Mouse (Mus musculus): ENCODE results near the gene Rabl6.

Rabl6 gene

DNA sequence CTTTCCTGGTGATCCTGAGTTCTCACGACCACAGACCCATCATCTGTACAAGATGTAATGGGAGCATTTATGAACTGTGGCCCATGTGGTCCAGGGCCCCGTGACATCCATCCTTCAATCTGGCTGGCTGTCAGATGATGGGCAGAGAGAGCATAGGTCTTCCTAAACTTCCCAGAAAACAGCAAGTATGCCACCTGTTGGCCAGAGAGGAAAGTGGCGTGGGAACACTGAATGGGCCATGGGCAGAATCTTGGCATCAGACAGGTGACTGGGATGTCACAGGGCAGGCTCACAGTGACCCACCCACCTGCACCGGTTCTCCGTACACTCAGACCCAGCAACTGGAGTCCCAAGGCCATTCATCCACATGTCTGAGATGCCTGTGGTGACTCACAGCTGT is 57.1 kb downstream of the Rabl6 start:
- no peaks in the 10 kb centered on the region for H3K9me3 ChIP-seq (ENCODE audit: low read length)
- TF ChIP-seq NANOG (IDR thresholded peaks at IDR 0.05; ENCODE audit: borderline replicate concordance, low read length) (no peak), CTCF (conservative IDR thresholded peaks at IDR 0.05; ENCODE audit: low read length) (peak; percentile 54)

GRCm38 (mm10) chr2:25549021-25549991 is 59.0 kb downstream of the Rabl6 start:
- Histone ChIP-seq H3K4me3 (replicated peaks; ENCODE audit: low read length) (no peak overlapping the region), H3K9me3 (ENCODE audit: low read length) (no peaks in the 10 kb centered on the region), H3K36me3 (ENCODE audit: insufficient read depth, low read length) (peaks cover 9% of the 10 kb centered on the region), H3K4me1 (replicated peaks; ENCODE audit: low read depth, low read length) (peaks cover 28% of the 10 kb centered on the region), H3K27me3 (ENCODE audit: insufficient read depth, low read length) (no peaks in the 10 kb centered on the region)
- no peak for TF ChIP-seq CTCF (conservative IDR thresholded peaks at IDR 0.05; ENCODE audit: low read length)
- TF ChIP-seq POU5F1 (IDR thresholded peaks at IDR 0.05; ENCODE audit: borderline replicate concordance, low read length) = no peak
- TF ChIP-seq NANOG (IDR thresholded peaks at IDR 0.05; ENCODE audit: borderline replicate concordance, low read length) = no peak

More for the DNA sequence above, 57.1 kb downstream of the Rabl6 start:
- no peak overlapping the region for H3K4me3 ChIP-seq (replicated peaks; ENCODE audit: low read length)
- H3K36me3 ChIP-seq (ENCODE audit: insufficient read depth, low read length) = no peaks in the 10 kb centered on the region
- no peaks in the 10 kb centered on the region for H3K27me3 ChIP-seq (ENCODE audit: insufficient read depth, low read length)
- peaks cover 16% of the 10 kb centered on the region for H3K4me1 ChIP-seq (replicated peaks; ENCODE audit: low read depth, low read length)

GRCm38 (mm10) chr2:25546811-25547491 is 61.4 kb downstream of the Rabl6 start, which contains the start of gene Traf2:
Gene Traf2 (minus strand): TSS chr2:25546940.
- Histone ChIP-seq H3K27me3 (ENCODE audit: insufficient read depth, low read length) (no peaks in the 10 kb centered on the region), H3K36me3 (ENCODE audit: insufficient read depth, low read length) (peaks cover 9% of the 10 kb centered on the region), H3K9me3 (ENCODE audit: low read length) (no peaks in the 10 kb centered on the region), H3K4me1 (replicated peaks; ENCODE audit: low read depth, low read length) (peaks cover 35% of the 10 kb centered on the region), H3K4me3 (replicated peaks; ENCODE audit: low read length) (peak within 1 kb of the TSS; percentile 86)
- TF ChIP-seq NANOG (IDR thresholded peaks at IDR 0.05; ENCODE audit: borderline replicate concordance, low read length) = no peak

GRCm38 (mm10) chr2:25545996-25546810 is 62.1 kb downstream of the Rabl6 start:
- Histone ChIP-seq H3K9me3 (ENCODE audit: low read length) (no peaks in the 10 kb centered on the region), H3K27me3 (ENCODE audit: insufficient read depth, low read length) (no peaks in the 10 kb centered on the region), H3K36me3 (ENCODE audit: insufficient read depth, low read length) (peaks cover 9% of the 10 kb centered on the region), H3K4me1 (replicated peaks; ENCODE audit: low read depth, low read length) (peaks cover 40% of the 10 kb centered on the region), H3K4me3 (replicated peaks; ENCODE audit: low read length) (peak overlapping the region; percentile 86)
- no peak for TF ChIP-seq POU5F1 (IDR thresholded peaks at IDR 0.05; ENCODE audit: borderline replicate concordance, low read length)
- no peak for TF ChIP-seq NANOG (IDR thresholded peaks at IDR 0.05; ENCODE audit: borderline replicate concordance, low read length)
- no peak for TF ChIP-seq CTCF (conservative IDR thresholded peaks at IDR 0.05; ENCODE audit: low read length)

GRCm38 (mm10) chr2:25541644-25542367 is 66.5 kb downstream of the Rabl6 start:
- peaks cover 29% of the 10 kb centered on the region for H3K36me3 ChIP-seq (ENCODE audit: insufficient read depth, low read length)
- no peaks in the 10 kb centered on the region for H3K9me3 ChIP-seq (ENCODE audit: low read length)
- no peaks in the 10 kb centered on the region for H3K27me3 ChIP-seq (ENCODE audit: insufficient read depth, low read length)
- no peak overlapping the region for H3K4me3 ChIP-seq (replicated peaks; ENCODE audit: low read length)
- no peak for TF ChIP-seq NANOG (IDR thresholded peaks at IDR 0.05; ENCODE audit: borderline replicate concordance, low read length)
- TF ChIP-seq POU5F1 (IDR thresholded peaks at IDR 0.05; ENCODE audit: borderline replicate concordance, low read length) = no peak
- TF ChIP-seq CTCF (conservative IDR thresholded peaks at IDR 0.05; ENCODE audit: low read length) = no peak
- H3K4me1 ChIP-seq (replicated peaks; ENCODE audit: low read depth, low read length) = peaks cover 33% of the 10 kb centered on the region

DNA sequence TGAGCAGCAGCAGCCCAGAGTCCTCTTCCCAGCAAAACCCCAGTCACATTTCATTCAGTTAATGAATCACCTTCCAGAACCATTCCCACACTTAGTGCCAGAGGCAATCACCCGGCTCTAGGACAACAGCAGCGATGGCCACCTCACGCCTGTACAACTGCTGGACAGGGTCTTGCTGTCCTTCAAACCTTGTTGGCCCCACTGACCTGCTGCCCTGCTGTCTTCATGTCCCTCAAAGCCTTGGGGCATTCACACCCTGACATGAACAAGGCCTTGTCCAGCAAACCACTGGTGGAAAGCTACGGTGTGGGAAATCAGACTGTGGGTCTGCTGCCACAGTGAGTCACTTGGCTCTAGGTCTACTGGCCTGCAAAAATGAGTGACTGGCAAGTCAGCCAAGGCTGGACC is 67.8 kb downstream of the Rabl6 start:
- no peaks in the 10 kb centered on the region for H3K9me3 ChIP-seq (ENCODE audit: low read length)
- H3K4me1 ChIP-seq (replicated peaks; ENCODE audit: low read depth, low read length) = peaks cover 25% of the 10 kb centered on the region
- no peaks in the 10 kb centered on the region for H3K27me3 ChIP-seq (ENCODE audit: insufficient read depth, low read length)
- H3K4me3 ChIP-seq (replicated peaks; ENCODE audit: low read length) = no peak overlapping the region
- H3K36me3 ChIP-seq (ENCODE audit: insufficient read depth, low read length) = peaks cover 42% of the 10 kb centered on the region
- TF ChIP-seq CTCF (conservative IDR thresholded peaks at IDR 0.05; ENCODE audit: low read length) (no peak), POU5F1 (IDR thresholded peaks at IDR 0.05; ENCODE audit: borderline replicate concordance, low read length) (no peak), NANOG (IDR thresholded peaks at IDR 0.05; ENCODE audit: borderline replicate concordance, low read length) (no peak)

DNA sequence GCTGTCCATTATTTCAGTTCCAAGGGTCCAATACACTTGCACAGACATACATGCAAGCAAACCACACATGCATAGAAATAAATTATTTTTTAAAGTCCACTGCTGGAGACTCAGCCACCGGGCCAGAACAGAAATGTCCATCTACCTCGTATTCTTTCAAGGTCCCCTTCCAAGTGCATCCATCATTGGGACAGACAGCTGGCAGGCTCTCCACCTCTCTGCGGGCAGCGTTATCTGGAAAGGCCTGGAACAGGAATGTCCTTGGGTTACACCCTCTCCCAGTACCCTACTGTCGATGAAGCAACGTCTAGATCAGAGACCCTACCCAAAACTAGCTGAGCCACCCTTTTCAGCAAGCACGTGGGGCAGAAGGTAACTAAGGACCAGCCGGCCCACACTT is 71.8 kb downstream of the Rabl6 start:
- Histone ChIP-seq H3K27me3 (ENCODE audit: insufficient read depth, low read length) (no peaks in the 10 kb centered on the region), H3K4me3 (replicated peaks; ENCODE audit: low read length) (no peak overlapping the region), H3K36me3 (ENCODE audit: insufficient read depth, low read length) (peaks cover 55% of the 10 kb centered on the region), H3K9me3 (ENCODE audit: low read length) (no peaks in the 10 kb centered on the region), H3K4me1 (replicated peaks; ENCODE audit: low read depth, low read length) (peaks cover 7% of the 10 kb centered on the region)
- TF ChIP-seq POU5F1 (IDR thresholded peaks at IDR 0.05; ENCODE audit: borderline replicate concordance, low read length) (no peak), CTCF (conservative IDR thresholded peaks at IDR 0.05; ENCODE audit: low read length) (no peak), NANOG (IDR thresholded peaks at IDR 0.05; ENCODE audit: borderline replicate concordance, low read length) (no peak)

Data from E14TG2a.4 (cell line).